Mouse (Mus musculus) stomach, embryonic 15.5 days (tissue): ENCODE results near the gene Tmem28. TPM values are rescaled to one million over a fixed set of nuclear protein-coding genes. Genes with fewer than 3 reads are reported as not detected.

Experiments
- ATAC-seq: fragments of 200-750 bp; cut with Nextera tagmentation; 2 replicates; pipeline ENCODE4 v1.8.0; 2017; ENCODE audit warnings: low read depth, moderate number of reproducible peaks, moderate TSS enrichment; ENCODE audit not compliant: insufficient read depth, low FRiP score
- H3K27ac ChIP-seq: fragments of 300-500 bp; sonication (generic); 2 replicates; pipeline ENCODE4 v1.5.1; 2015; ENCODE audit warnings: mild to moderate bottlenecking, inconsistent platforms
- H3K27me3 ChIP-seq: fragments of 300-500 bp; sonication (generic); replicated peaks from 2 replicates; pipeline ENCODE4 v1.6.1; 2015; ENCODE audit warnings: inconsistent platforms
- H3K36me3 ChIP-seq: fragments of 300-500 bp; sonication (generic); 2 replicates; pipeline ENCODE4 v1.6.1; 2015; ENCODE audit warnings: inconsistent platforms
- H3K4me1 ChIP-seq: fragments of 300-500 bp; sonication (generic); 2 replicates; pipeline ENCODE4 v1.6.1; 2015; ENCODE audit warnings: inconsistent platforms
- H3K4me2 ChIP-seq: fragments of 300-500 bp; sonication (generic); 2 replicates; pipeline ENCODE4 v1.6.1; 2015; ENCODE audit warnings: mild to moderate bottlenecking, inconsistent platforms
- H3K4me3 ChIP-seq: fragments of 300-500 bp; sonication (generic); replicated peaks from 2 replicates; pipeline ENCODE4 v1.5.1; 2015; ENCODE audit warnings: inconsistent platforms
- H3K9ac ChIP-seq: fragments of 300-500 bp; sonication (generic); 2 replicates; pipeline ENCODE4 v1.6.1; 2015; ENCODE audit warnings: inconsistent platforms
- H3K9me3 ChIP-seq: fragments of 300-500 bp; sonication (generic); 2 replicates; pipeline ENCODE4 v1.6.1; 2016; ENCODE audit warnings: inconsistent platforms
- WGBS: fragments of 180-500 bp; shearing (Covaris S2); methylation state at CpG from one replicate; pipeline ENCODE4 v1.1.7; 2015; 5-methylcytosine and 5-hydroxymethylcytosine counted together
- polyA plus RNA-seq: library from polyadenylated mRNA; unstranded; fragments of >200 nt; fragmentation: Nextera tagmentation; extraction: Ambion mirVana; gene quantifications from 2 replicates; pipeline ENCODE4 v1.2.1, GENCODE M21; 2015

Tmem28 gene
- polyA plus RNA-seq, 1 experiment from 2014 or later: 0.08 TPM

DNA sequence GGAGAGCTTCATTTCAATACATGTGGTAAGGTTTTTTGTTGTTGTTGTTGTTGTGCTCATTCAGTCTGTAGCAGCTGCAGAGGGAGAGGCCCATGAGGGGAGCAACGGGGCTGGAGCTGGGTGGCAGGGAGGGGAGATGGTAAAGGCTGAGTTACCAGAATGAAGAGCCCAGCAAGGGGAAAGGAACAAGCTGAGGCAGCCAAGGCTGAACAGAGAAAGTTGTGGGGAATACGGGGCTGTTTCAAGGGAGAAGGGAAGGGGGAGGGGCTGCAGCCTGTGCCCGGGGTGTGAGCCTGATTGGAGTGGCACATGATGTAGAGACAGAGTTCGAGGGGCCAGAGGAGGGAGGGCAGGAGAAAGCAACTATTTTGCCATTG, 53.1 kb downstream of the Tmem28 start:
- no peaks in the 10 kb centered on the region for H3K36me3 ChIP-seq
- H3K27me3 ChIP-seq: no peaks in the 10 kb centered on the region
- no peak for ATAC-seq
- WGBS: 40% methylated on average over 4 of the region's 4 CpGs
- H3K4me2 ChIP-seq: no peak overlapping the region
- no peak overlapping the region for H3K9ac ChIP-seq
- H3K9me3 ChIP-seq: no peaks in the 10 kb centered on the region
- H3K4me3 ChIP-seq: no peak overlapping the region
- no peaks in the 10 kb centered on the region for H3K4me1 ChIP-seq
- no peak overlapping the region for H3K27ac ChIP-seq

DNA sequence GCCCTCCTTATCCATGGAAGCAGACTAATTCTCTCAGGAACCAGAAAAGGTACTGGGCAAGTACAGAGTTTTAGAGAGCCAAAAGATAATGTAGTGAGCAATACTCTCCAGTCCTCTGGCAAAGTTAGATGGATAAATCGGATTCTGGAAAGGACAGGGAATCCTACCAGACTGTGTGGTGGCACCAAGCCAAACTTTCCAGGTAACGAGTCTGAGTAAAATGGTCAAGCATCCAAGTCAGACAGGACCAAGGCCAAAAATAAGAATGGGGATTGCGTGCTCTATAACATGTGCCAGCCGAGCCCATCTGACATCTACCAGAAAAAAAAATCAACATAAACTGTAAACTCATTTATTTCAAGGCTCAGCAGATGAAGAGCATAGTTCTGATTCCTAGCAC, 56.0 kb downstream of the Tmem28 start:
- Histone ChIP-seq H3K4me3 (no peak overlapping the region), H3K4me2 (no peak overlapping the region), H3K27ac (no peak overlapping the region), H3K27me3 (no peaks in the 10 kb centered on the region), H3K4me1 (no peaks in the 10 kb centered on the region), H3K9ac (no peak overlapping the region), H3K9me3 (no peaks in the 10 kb centered on the region), H3K36me3 (no peaks in the 10 kb centered on the region)
- ATAC-seq: no peak
- 72% methylated on average over 4 of the region's 4 CpGs for WGBS

DNA sequence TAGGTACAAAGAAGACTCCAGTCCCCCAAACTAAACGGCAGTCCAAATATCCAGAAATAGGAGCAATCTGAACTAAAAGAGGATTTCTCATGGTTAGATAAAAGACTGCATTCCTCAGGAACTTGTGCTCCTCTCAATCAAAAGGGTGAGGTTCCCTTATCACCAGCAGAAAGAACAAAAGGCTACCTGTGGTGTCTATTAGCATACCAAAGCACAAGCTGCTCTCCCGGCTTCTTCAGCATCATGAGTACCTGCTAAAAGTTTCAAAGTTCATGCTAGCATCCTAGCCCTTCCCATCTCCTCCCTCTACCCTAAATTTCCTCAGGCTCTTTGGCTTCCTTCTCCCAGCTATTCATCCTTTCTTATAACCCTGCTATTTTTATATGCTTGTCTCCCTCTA, 62.6 kb downstream of the Tmem28 start:
- Histone ChIP-seq H3K27me3 (no peaks in the 10 kb centered on the region), H3K4me1 (no peaks in the 10 kb centered on the region), H3K4me3 (no peak overlapping the region), H3K9me3 (no peaks in the 10 kb centered on the region), H3K9ac (no peak overlapping the region), H3K4me2 (no peak overlapping the region), H3K36me3 (no peaks in the 10 kb centered on the region), H3K27ac (no peak overlapping the region)
- no peak for ATAC-seq
- 46% methylated on average over 2 of the region's 2 CpGs for WGBS

Other genes starting within 250 kb of the Tmem28 start
- 1.9 and 2.4 TPM in 2 replicates for gene Eda, start 154.6 kb downstream of the Tmem28 start, polyA plus RNA-seq